Mouse (Mus musculus): ENCODE results near the gene Aak1.

Gene Aak1

DNA sequence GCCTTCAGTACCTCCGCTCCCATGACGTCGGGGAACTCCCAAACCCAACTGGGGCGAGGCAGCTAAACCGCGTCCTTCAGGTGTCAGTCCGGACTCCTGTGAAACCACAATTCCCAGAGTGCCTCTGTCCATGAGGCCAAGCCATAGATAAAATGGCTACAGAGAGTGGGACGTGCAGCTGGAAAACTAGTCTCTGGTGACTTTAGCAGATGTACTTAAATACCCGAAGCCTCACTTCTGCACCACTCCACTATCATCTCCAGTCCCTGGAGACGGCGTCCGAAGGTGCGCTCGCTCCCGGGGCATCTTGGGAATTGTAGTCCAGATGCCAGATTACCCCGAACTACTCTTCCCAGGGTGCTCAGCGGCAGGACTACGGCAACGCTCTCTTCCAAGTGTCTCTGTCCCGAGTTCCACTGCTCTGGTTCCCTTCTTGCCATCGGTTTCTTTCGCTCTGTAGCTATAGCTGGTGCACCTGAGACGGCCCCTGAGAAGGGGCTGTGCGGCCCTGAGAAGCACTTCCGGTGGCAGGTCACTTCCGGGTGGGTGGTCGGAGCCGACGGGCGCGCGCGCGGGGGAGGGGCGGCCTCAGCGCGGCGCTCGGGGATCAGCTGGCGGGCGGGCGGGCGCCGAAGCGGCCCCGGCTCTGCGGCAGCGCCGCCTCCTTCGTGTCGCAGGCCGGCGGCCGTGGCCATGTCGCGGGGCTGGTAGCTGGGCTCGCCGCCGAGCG, at the start of gene Aak1:
Gene Aak1 (plus strand): TSS at position 603 of the 730 bp plus-strand sequence.
- DNase-seq (ENCODE audit: low spot score in 2 of 2) = peak; percentile 74 to 81

DNA sequence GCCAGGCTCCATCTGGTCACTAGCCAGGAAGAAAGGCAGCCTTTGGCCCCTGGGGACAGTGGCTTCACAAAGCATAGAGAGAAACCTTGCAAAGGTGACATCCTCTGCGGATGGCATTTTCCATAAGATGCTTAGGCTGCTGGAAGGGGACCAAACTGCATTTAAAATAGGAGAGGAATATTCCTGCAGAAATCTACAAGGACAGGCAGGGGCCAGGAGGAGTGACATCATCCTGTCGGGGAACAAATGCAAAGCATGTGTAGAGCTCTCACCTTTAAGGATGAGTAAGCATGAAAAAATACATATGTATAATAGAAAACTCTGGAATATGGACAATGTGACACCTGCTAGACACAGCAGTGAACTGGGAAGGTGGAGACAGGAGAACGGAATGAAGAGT, 48.9 kb upstream of the Aak1 start:
- no peak for DNase-seq (ENCODE audit: low spot score in 2 of 2)

DNA sequence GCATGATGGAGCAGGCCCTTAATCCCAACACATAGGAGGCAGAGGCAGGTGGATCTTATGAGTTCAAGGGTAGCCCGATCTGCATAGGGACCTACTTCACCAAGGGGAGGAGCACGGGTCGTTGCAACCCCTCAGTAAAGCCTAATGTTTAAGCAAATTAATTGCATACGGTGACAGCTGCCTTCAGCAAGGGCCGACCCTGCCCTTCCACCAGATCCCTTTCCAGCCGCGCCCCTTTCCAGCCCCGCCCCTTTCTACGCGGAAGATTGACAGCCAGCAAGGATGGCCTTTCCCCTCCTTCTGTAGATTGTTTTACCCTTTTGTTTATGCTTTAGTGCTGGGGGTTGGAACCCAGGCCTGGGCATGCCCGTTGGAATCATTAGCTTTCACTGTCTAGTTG, 47.9 kb upstream of the Aak1 start:
- no peak for DNase-seq (ENCODE audit: low spot score in 2 of 2)

DNA sequence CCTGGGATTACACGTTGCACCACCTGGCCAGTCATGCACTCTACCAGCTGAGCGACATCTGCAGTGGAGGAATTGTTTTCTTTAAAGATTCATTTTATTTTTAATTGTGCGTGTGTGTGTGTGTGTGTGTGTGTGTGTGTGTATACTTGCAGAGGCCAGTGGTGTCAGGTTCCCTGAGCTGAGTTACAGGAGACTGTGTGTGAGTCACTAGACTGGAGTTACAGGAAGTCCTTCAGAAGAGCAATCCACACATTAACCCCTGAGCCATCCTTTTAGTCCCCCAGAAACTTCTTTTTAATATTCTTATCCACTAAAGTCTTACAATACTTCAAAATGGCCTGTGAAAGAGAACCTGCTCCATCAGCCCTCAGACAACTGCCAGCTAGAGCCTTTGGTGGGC, 44.7 kb upstream of the Aak1 start:
- DNase-seq (ENCODE audit: low spot score in 2 of 2) = no peak

DNA sequence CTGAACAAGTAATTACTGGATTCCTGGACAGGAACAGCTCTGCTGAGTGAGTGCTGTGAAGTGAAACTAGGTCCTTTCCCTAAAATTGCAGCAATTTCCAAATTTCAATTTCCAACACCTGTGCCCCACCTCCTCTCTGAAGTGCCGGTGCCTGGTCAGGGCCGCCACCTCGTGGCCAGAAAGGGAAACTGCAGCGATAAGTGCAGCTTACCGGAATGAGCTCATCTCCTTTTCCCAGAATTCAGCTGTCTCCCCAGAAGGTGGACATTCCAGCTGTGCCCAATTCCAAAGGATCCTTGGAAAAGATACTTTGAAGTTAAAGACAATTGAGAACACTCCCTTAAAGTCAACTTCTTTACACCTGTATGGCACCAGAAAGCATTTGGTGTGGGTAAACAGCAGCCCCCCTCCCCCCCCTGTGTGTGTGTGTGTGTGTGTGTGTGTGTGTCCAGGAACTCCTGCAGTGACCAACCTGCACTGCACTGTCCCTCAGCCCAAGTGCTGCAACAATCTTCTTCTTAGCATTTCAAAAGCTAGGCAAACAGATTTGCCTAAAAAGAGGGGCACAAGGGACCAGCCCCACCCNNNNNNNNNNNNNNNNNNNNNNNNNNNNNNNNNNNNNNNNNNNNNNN, 42.7 kb upstream of the Aak1 start:
- DNase-seq (ENCODE audit: low spot score in 2 of 2) = peak; percentile 21 to 57

DNA sequence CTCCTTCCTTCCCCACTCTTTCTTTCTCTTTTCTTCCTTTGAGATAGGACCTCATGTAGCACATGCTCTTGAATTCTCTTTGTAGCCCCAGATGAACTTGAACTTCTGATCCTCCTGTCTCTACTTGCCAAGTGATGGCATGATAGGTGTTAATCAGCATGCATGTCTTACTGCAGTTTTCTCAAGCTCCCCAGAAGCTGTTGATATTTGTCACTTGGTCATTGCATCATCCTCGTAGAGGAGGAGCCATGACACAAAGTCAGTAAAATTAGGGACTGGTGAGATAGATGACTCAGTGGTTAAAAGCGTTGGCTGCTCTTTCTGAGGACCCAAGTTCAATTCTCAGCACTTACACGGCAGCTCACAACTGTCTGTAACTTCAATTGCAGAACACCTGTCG, 36.4 kb upstream of the Aak1 start:
- no peak for DNase-seq (ENCODE audit: low spot score in 2 of 2)

DNA sequence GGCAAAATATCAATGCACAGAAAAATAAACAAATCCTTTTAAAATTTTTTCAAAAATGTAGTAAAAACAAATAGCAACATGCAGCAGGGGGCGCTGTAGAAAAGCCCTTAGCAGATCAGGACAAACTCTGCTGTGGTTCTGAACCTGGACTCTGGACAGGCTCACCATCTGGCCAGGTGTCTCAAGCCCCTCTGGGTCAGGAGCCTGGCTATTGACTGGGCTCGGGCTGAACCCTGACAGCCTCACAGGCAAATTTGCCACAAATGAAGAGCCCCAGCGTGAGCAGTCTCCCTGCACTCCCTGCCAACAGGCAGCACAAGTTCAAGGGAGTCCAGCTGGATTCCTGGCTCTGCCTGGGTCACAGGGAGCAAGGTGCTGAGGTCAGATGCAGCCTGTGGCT, 36.0 kb upstream of the Aak1 start:
- DNase-seq (ENCODE audit: low spot score in 2 of 2) = peak in 1 of 2 experiments; percentile 41

DNA sequence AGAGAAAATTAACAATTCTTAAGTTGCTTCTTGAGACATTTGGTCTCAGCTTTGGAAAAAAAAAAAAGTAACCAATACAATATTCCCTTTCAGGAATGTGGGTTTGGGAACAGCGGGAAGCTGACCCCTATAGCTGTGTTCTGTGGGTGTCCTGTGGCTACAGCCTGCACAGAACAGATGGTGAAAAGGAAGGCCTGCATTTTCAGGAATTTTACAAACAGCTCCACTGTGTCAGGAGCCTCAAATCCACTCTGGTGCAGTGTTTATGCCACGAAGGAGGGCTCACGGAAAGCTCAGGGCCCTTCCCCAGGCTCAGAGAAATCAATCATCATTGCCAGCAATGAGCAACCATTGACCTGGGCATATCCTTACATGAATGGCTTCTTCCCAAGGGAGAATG, 34.4 kb upstream of the Aak1 start:
- no peak for DNase-seq (ENCODE audit: low spot score in 2 of 2)

DNA sequence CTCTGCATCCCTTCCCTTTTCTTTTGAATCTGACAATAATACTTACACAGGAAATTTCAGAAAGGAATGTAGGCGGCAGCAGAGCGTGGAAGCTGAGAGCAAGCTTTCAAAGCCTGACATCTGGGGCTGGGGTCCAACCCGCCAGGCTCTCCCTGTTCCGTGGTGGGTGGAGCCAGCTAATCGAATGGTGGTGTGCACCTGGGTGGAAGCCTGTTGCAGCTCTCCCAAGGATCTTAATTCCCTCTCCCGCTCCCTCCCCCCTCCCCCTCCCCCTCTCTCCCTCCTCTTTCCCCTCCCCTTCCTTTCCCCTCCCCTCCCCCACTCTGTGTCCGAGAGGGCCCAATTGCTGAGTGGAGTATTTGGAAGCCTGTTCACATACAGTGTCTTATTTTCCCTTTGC, 33.9 kb upstream of the Aak1 start:
- no peak for DNase-seq (ENCODE audit: low spot score in 2 of 2)

DNA sequence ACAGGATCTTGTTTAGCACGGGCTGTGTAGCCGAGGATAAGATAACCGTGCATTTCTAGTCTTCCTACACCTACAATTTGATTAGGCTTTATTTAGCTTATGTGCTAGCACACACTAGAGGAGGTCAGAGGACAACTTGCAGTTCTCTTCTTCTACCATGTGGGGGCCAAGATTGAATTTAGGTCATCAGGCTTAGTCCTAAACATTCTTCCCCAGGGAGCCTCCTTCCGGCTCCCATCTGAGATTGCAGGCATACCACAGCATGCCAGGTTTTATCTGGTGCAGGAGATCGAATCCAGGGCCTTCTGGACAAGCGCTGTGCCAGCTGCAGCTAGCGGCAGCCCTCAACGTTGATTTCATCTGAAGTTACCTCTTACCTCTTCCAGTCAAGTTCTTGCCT, 32.7 kb upstream of the Aak1 start:
- DNase-seq (ENCODE audit: low spot score in 2 of 2) = no peak

DNA sequence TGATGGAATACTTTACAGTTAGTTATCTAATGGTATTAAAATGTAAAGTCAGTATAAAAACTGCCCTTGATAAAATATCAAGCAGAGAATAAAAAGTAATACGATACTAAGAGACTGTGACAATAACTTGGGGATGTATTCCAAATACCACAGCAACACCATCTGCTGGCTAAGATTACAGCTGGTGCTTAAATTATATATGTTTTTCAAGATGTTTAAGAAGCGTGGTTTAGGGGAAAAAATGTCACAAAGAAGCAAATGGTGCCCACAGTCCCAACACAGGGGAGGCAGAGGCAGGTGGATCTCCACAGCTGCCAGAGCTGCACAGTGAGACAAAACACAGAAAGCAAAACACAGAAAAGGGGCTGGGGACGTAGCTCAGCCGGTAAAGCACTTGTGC, 30.4 kb upstream of the Aak1 start:
- DNase-seq (ENCODE audit: low spot score in 2 of 2) = no peak

DNA sequence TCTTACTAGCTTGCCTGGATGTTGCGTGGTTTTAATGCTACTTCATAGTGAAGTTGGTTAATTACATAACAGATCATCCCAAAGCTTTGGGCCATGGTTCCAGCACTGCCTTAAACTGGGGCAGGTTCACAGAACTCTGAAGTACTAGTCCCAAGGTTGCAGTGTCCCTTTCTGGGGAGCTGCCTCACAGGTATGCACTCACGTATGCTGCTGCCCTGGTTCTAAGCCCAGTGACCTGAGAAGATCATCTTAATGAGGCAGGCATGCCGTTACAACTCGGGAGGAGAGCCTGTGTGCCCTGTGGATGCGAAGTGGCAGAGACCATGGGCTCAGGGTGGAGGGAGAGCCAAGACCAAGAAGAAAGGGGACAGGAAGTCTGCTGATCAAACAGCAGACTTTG, 29.4 kb upstream of the Aak1 start:
- DNase-seq (ENCODE audit: low spot score in 2 of 2) = no peak

DNA sequence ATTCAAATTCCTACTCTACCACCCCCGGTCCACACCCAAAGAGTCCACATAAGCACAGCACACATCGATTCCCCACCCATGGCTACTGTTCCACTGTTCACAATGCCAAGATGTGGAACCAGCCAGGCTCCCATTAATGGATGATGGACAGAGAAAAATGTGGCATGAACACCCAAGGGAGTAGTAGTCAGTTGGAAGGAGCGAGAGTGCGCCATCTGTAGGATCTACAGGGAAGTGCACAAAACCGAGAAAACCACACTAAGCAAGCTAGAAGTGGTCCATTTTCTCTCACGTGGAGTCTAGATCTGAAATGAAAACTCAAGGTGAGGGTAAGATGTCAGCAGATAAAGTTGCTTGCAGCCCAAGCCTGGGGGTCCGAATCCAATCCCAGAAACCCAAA, 28.6 kb upstream of the Aak1 start:
- no peak for DNase-seq (ENCODE audit: low spot score in 2 of 2)

DNA sequence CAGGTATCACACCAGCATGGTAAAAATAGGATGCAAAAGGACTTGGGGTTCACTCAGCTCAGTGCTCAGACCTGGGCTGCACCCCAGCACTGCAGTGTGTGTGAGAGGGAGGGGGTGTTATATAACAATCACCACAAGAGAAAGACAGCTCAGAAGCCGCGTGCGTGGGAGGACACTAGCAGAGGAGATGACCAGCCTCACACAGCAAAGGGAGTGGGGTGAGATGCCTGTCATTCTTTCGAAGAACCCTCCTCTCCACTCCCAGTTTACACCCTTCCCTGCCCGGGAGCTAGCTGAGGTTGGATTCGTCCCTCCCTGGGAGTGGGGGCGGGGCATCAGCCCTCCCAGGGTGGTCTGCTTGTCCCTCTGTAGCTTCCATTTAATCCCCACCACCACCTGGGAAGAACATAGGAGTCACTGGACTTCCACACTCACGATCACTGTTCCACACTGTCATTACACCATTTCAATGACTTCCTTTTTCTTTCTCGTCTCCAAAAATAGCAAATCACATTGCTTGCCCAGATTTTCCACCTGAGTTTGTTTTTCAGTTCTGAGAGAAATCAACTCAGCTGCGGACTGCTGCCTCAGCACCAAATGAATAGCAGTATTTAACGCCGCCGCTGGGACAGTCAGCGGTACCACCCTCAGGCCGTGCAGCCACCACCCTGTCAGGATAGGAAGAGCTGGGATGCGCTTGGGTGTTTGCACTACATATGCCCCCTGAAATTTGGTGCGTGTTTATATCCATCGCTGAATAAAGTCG, 26.8 kb upstream of the Aak1 start:
- DNase-seq (ENCODE audit: low spot score in 2 of 2) = no peak

DNA sequence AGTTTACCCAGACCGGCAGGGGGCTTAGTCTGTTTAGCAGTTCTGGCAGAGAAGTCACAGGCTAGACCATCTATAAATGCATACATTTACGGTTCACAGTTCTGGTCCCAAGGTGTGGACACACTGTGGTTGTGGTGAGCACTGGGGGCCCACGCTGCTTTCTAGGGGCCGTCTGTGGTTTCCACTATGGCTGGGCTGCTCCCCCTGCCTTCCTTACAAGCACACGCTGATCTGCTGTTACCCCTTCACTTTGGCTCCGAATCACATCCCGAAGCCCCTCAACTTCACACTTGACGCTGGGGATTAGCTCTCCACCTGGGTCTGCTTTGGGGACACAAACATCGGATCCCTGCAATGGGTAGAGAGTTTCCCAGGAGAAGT, 26.3 kb upstream of the Aak1 start:
- no peak for DNase-seq (ENCODE audit: low spot score in 2 of 2)

DNA sequence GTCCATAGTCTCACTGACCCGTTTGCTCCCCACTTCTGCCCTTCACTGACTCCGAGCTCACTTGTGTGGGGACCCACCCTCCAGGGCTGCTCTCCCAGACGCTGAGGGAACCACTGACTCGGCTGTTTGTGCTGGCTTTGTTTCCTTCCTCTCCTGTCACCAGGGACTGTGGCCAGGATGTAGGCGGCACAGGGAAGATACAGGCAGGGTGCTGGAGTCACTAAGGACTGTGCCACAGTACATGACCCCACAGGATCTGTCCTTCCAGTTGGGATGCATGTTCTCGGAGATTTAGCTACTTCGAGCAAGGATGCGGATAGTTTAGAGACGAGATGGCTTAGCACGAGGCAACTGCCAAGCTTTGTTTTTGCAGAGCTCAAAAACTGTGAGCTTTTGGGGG, 25.5 kb upstream of the Aak1 start:
- DNase-seq (ENCODE audit: low spot score in 2 of 2) = no peak

DNA sequence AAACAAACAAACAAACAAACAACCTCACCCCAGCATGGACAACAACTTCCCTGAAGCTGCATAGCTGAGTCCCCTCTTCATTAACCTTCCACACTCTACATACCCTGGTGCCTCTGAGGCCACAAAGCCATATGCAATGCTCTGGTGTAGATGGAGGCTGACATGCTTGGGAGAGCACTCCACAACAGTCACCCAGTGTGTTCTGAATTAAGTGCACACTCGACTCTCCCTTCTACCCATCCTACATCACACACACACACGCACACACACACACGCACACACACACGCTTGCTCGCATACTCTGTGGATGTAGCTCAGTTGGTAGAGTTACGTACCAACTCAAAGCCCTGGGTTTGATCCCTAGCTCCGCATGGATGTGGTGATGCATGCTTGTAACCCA, 24.9 kb upstream of the Aak1 start:
- no peak for DNase-seq (ENCODE audit: low spot score in 2 of 2)

DNA sequence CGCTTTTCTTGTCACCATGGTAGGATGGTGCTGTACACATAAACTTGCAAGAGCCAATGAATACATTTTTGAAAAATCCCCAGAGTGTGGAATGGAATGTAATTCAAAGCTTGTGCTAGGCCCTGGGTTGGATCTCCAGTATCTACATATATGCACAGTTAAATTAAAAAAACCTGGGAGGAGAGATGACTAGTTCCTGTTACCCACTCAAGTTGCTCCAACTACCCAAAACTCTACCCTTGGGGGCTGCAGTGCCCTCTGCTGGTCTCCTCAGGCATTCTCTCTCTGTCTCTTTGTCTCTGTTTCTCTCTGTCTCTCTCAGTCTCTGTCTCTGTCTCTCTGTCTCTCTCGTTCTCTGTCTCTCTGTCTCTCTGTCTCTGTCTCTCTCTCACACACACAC, 21.9 kb upstream of the Aak1 start:
- DNase-seq (ENCODE audit: low spot score in 2 of 2) = no peak

DNA sequence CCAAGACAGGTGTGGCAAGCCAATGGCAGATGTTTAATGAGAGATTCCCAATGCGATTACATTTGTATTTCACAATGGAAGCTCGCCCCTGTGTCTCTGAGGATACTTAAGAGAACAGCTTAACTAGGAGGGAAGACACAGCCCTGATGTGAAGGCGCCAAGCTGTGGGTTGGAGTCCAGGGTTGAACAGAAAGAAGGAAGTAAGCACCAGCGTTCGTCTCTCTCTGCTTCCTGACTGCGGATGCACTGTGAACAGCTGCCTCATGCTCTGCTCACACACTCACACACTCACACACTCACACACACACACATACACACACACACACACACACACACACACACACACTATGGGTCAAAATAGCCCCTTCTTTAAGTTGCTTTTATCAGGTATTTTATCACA, 19.5 kb upstream of the Aak1 start:
- DNase-seq (ENCODE audit: low spot score in 2 of 2) = no peak

DNA sequence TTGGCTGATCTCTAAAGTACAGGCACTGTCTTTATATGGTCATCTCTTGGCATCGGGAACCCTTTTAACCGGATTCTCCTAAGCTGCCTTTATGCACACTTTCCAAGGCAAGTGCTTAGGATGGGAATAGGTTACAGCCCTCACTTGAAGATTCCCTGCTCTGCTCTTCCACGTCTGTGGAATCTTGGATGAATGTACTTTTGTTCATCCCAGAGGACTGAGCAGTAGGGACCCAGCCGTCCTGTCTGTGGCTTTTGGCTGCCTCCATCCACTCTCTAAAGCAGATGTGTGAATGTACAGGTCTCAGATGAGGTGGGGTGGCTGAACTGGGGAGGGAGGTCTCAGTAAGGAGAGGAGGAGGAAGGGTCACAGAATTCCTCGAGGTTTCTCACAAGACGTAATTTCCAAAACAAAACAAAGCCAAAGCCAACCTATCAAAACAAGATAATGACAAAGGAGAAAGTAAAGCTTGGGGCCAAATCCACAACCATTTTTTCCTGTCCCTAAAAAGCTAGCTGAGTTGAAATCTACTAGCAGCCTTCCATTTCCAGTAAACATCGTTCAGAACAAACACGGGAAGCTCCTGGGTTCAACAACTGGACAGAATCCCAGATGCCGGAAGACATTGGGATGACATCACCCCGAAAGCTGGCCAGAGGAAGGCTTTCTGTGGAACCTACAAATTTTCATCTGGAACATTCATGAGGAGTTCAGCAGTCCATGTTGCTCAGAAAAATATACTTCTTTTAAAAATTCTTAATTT, 18.4 kb upstream of the Aak1 start:
- DNase-seq (ENCODE audit: low spot score in 2 of 2) = no peak

DNA sequence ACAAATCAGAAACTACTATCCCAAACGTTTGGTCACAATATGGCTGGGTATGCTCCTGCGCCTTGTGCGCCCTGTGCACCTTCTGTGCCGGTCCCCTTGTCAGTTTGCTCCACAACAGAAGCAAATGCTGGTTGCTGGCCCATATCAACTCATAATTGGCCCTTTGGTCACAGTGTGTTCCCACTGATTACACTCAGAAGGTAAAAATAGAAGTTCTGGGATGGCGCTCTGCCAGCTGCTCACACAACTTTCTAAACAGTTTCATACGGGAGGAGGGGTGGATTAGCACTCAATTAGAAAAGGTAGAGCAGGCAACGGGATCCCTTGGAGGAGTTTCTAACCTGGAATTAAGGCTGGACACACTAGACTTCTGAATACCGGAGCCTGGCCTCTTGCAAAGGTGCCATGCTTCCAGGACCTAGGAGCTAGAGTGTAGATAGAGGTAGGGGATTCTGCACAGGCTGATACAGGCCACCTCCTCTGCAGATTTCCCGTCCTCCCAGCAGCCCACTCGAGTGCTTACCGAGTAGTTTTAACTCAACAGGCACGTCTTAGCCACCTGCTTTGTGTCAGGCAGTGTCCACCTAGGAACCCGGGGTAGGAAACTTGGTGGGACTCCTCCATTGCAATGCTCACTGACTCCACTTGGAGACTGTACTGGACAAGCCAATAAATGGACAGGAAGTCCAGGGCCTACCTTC, 16.4 kb upstream of the Aak1 start:
- peak in 1 of 2 experiments; percentile 13 for DNase-seq (ENCODE audit: low spot score in 2 of 2)

DNA sequence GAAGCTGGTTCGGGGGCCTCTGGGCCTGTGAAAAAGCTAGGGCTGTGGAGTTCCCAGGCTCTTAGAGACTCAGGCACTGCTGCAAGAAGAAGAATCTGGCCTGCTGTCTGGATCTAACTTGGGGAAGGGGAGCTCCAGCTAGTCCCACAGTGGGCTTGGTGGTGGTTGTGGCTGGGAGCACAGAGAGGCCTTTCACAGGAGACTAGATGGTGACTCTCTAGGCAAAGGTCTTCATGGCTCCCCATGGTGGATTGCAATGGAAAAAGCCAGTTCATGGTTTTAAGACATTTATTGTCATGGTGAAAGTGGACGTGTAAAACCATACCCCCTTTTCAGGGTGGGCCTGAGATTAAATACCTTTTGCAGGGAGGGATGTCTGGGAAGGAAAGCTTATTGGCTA, 10.2 kb upstream of the Aak1 start:
- no peak for DNase-seq (ENCODE audit: low spot score in 2 of 2)

Data from spleen, postnatal 14 days (tissue).